Mouse (Mus musculus) hindbrain, embryonic 14.5 days (tissue): ENCODE results near the gene Ctnnd2. TPM values are rescaled to one million over a fixed set of nuclear protein-coding genes. Genes with fewer than 3 reads are reported as not detected.

ENCODE experiments used
- ATAC-seq: fragments of 200-750 bp; cut with Nextera tagmentation; 2 replicates; pipeline ENCODE4 v1.8.0; 2017; ENCODE audit warnings: moderate number of reproducible peaks, mild to moderate bottlenecking, moderate TSS enrichment, moderate library complexity; ENCODE audit not compliant: low FRiP score
- DNase-seq: peaks from one replicate; pipeline ENCODE4 v3.0.0-alpha.2; 2015; ENCODE audit warnings: low spot score
- H3K27ac ChIP-seq: fragments of 300-500 bp; sonication (generic); 2 replicates; pipeline ENCODE4 v1.5.1; 2014; ENCODE audit warnings: mild to moderate bottlenecking, moderate library complexity
- H3K27me3 ChIP-seq: fragments of 300-500 bp; sonication (generic); 2 replicates; pipeline ENCODE4 v1.6.1; 2014; ENCODE audit warnings: mild to moderate bottlenecking, low read length, mixed read lengths; ENCODE audit not compliant: control insufficient read depth, insufficient read depth
- H3K36me3 ChIP-seq: fragments of 300-500 bp; sonication (generic); replicated peaks from 2 replicates; pipeline ENCODE4 v1.6.1; 2014; ENCODE audit not compliant: control insufficient read depth, insufficient read depth
- H3K4me1 ChIP-seq: fragments of 300-500 bp; sonication (generic); replicated peaks from 2 replicates; pipeline ENCODE4 v1.6.1; 2014; ENCODE audit warnings: antibody characterized with exemption, low read length, mixed read lengths; ENCODE audit not compliant: control insufficient read depth, insufficient read depth
- H3K4me2 ChIP-seq: fragments of 300-500 bp; sonication (generic); replicated peaks from 2 replicates; pipeline ENCODE4 v1.6.1; 2014; ENCODE audit warnings: mild to moderate bottlenecking, moderate library complexity
- H3K4me3 ChIP-seq: fragments of 300-500 bp; sonication (generic); replicated peaks from 2 replicates; pipeline ENCODE4 v1.5.1; 2014; ENCODE audit warnings: mild to moderate bottlenecking, low read length
- H3K9ac ChIP-seq: fragments of 300-500 bp; sonication (generic); 2 replicates; pipeline ENCODE4 v1.6.1; 2014
- H3K9me3 ChIP-seq: fragments of 300-500 bp; sonication (generic); 2 replicates; pipeline ENCODE4 v1.6.1; 2016; ENCODE audit warnings: low read length; ENCODE audit not compliant: control insufficient read depth
- WGBS: fragments of 180-500 bp; shearing (Covaris S2); extraction: QIAGEN DNeasy Blood & Tissue Kit; methylation state at CpG from one replicate; pipeline ENCODE4 v1.1.7; 2014; 5-methylcytosine and 5-hydroxymethylcytosine counted together
- polyA plus RNA-seq: library from polyadenylated mRNA; unstranded; fragments of >200 nt; fragmentation: Nextera tagmentation; extraction: Ambion mirVana; gene quantifications from 2 replicates; pipeline ENCODE4 v1.2.1, GENCODE M21; 2014

Gene Ctnnd2
- polyA plus RNA-seq, 1 experiment from 2014 or later: 64.2 TPM

- Histone ChIP-seq H3K9me3 (no peaks in the 10 kb centered on the region), H3K27me3 (no peaks in the 10 kb centered on the region), H3K4me3 (no peak overlapping the region), H3K36me3 (peaks cover 16% of the 10 kb centered on the region), H3K27ac (no peak overlapping the region), H3K9ac (no peak overlapping the region), H3K4me1 (no peaks in the 10 kb centered on the region), H3K4me2 (no peak overlapping the region)
- ATAC-seq: no peak
- 91% methylated on average over 26 of the region's 26 CpGs for WGBS
- DNase-seq: no peak
These were observed 855.2 kb downstream of the Ctnnd2 start for GRCm38 (mm10) chr15:31027448-31028230.

- Histone ChIP-seq H3K9ac (no peak overlapping the region), H3K4me2 (no peak overlapping the region), H3K4me3 (no peak overlapping the region), H3K27me3 (no peaks in the 10 kb centered on the region), H3K27ac (no peak overlapping the region), H3K36me3 (no peaks in the 10 kb centered on the region), H3K9me3 (no peaks in the 10 kb centered on the region), H3K4me1 (no peaks in the 10 kb centered on the region)
- DNase-seq (no peak), ATAC-seq (no peak)
- WGBS: 79% methylated on average over 1 of the region's 1 CpGs
These were observed 872.6 kb downstream of the Ctnnd2 start for GRCm38 (mm10) chr15:31044983-31045382.

GRCm38 (mm10) chr15:31051496-31051895, 879.1 kb downstream of the Ctnnd2 start:
- 58% methylated on average over 5 of the region's 5 CpGs for WGBS
- Histone ChIP-seq H3K9ac (no peak overlapping the region), H3K27me3 (no peaks in the 10 kb centered on the region), H3K9me3 (no peaks in the 10 kb centered on the region), H3K4me3 (no peak overlapping the region), H3K36me3 (no peaks in the 10 kb centered on the region), H3K4me2 (no peak overlapping the region), H3K27ac (no peak overlapping the region), H3K4me1 (no peaks in the 10 kb centered on the region)
- ATAC-seq: no peak
- no peak for DNase-seq

GRCm38 (mm10) chr15:31056145-31056544, 883.8 kb downstream of the Ctnnd2 start:
- H3K4me2 ChIP-seq: no peak overlapping the region
- H3K9ac ChIP-seq: no peak overlapping the region
- H3K9me3 ChIP-seq: no peaks in the 10 kb centered on the region
- H3K4me3 ChIP-seq: no peak overlapping the region
- no peaks in the 10 kb centered on the region for H3K4me1 ChIP-seq
- WGBS: 64% methylated on average over 3 of the region's 3 CpGs
- H3K27ac ChIP-seq: no peak overlapping the region
- H3K36me3 ChIP-seq: no peaks in the 10 kb centered on the region
- DNase-seq (no peak), ATAC-seq (no peak)
- H3K27me3 ChIP-seq: no peaks in the 10 kb centered on the region

- ATAC-seq (no peak), DNase-seq (peak; percentile 42)
- Histone ChIP-seq H3K36me3 (no peaks in the 10 kb centered on the region), H3K4me3 (no peak overlapping the region), H3K4me2 (no peak overlapping the region), H3K27me3 (no peaks in the 10 kb centered on the region), H3K27ac (no peak overlapping the region), H3K9me3 (no peaks in the 10 kb centered on the region), H3K9ac (no peak overlapping the region), H3K4me1 (no peaks in the 10 kb centered on the region)
- 74% methylated on average over 6 of the region's 6 CpGs for WGBS
These were observed 885.9 kb downstream of the Ctnnd2 start for GRCm38 (mm10) chr15:31058315-31058714.

GRCm38 (mm10) chr15:31063734-31064133, 891.3 kb downstream of the Ctnnd2 start:
- Histone ChIP-seq H3K9ac (no peak overlapping the region), H3K4me2 (no peak overlapping the region), H3K4me1 (no peaks in the 10 kb centered on the region), H3K27ac (no peak overlapping the region), H3K4me3 (no peak overlapping the region), H3K36me3 (no peaks in the 10 kb centered on the region), H3K9me3 (no peaks in the 10 kb centered on the region), H3K27me3 (no peaks in the 10 kb centered on the region)
- DNase-seq (no peak), ATAC-seq (no peak)
- WGBS: 68% methylated on average over 3 of the region's 3 CpGs

- 67% methylated on average over 2 of the region's 2 CpGs for WGBS
- no peak overlapping the region for H3K27ac ChIP-seq
- no peaks in the 10 kb centered on the region for H3K27me3 ChIP-seq
- peak; percentile 48 for DNase-seq
- no peak overlapping the region for H3K9ac ChIP-seq
- H3K9me3 ChIP-seq: no peaks in the 10 kb centered on the region
- peak; percentile 43; the same call in 1 of the 2 replicates for ATAC-seq
- no peaks in the 10 kb centered on the region for H3K36me3 ChIP-seq
- no peak overlapping the region for H3K4me2 ChIP-seq
- no peaks in the 10 kb centered on the region for H3K4me1 ChIP-seq
- no peak overlapping the region for H3K4me3 ChIP-seq
These were observed 895.7 kb downstream of the Ctnnd2 start for GRCm38 (mm10) chr15:31068127-31068526.

GRCm38 (mm10) chr15:31070311-31070710, 897.9 kb downstream of the Ctnnd2 start:
- Histone ChIP-seq H3K9me3 (no peaks in the 10 kb centered on the region), H3K27ac (no peak overlapping the region), H3K36me3 (no peaks in the 10 kb centered on the region), H3K27me3 (no peaks in the 10 kb centered on the region), H3K4me1 (no peaks in the 10 kb centered on the region), H3K9ac (no peak overlapping the region), H3K4me2 (no peak overlapping the region), H3K4me3 (no peak overlapping the region)
- ATAC-seq: no peak
- 94% methylated on average over 5 of the region's 5 CpGs for WGBS
- no peak for DNase-seq
